Mouse (Mus musculus) embryonic facial prominence, embryonic 12.5 days (tissue): ENCODE measurements around the gene Taf5l. TPM values are rescaled to one million over a fixed set of nuclear protein-coding genes. Genes with fewer than 3 reads are reported as not detected.
A peak's percentile ranks its signal among the peaks of the same experiment; 100 is the strongest.

ENCODE experiments used
- ATAC-seq: fragments of 200-750 bp; cut with Nextera tagmentation; 2 replicates; pipeline ENCODE4 v1.8.0; 2017; ENCODE audit not compliant: insufficient number of reproducible peaks, insufficient read depth, low FRiP score, low TSS enrichment
- H3K27ac ChIP-seq: fragments of 300-500 bp; sonication (generic); 2 replicates; pipeline ENCODE4 v1.5.1; 2016; ENCODE audit warnings: mild to moderate bottlenecking
- H3K27me3 ChIP-seq: fragments of 300-500 bp; sonication (generic); 2 replicates; pipeline ENCODE4 v1.6.1; 2016; ENCODE audit warnings: mild to moderate bottlenecking, moderate library complexity
- H3K36me3 ChIP-seq: fragments of 300-500 bp; sonication (generic); 2 replicates; pipeline ENCODE4 v1.6.1; 2016; ENCODE audit warnings: mild to moderate bottlenecking
- H3K4me1 ChIP-seq: fragments of 300-500 bp; sonication (generic); 2 replicates; pipeline ENCODE4 v1.6.1; 2016
- H3K4me2 ChIP-seq: fragments of 300-500 bp; sonication (generic); replicated peaks from 2 replicates; pipeline ENCODE4 v1.6.1; 2016; ENCODE audit warnings: mild to moderate bottlenecking, moderate library complexity
- H3K4me3 ChIP-seq: fragments of 300-500 bp; sonication (generic); 2 replicates; pipeline ENCODE4 v1.5.1; 2016; ENCODE audit warnings: mild to moderate bottlenecking
- H3K9ac ChIP-seq: fragments of 300-500 bp; sonication (generic); 2 replicates; pipeline ENCODE4 v1.6.1; 2016; ENCODE audit warnings: mild to moderate bottlenecking, moderate library complexity
- H3K9me3 ChIP-seq: fragments of 300-500 bp; sonication (generic); 2 replicates; pipeline ENCODE4 v1.6.1; 2016; ENCODE audit warnings: mild to moderate bottlenecking, moderate library complexity
- WGBS: fragments of 180-500 bp; shearing (Covaris S2); methylation state at CpG from one replicate; pipeline ENCODE4 v1.1.7; 2016; 5-methylcytosine and 5-hydroxymethylcytosine counted together
- microRNA counts: library from miRNA; unstranded; fragments of <30 nt; microRNA quantifications from one replicate; lab custom pipeline; 2017
- microRNA-seq: library from miRNA; unstranded; fragments of <30 nt; microRNA quantifications from one replicate; pipeline ENCODE4, GENCODE M21; 2017
- polyA plus RNA-seq: library from polyadenylated mRNA; unstranded; fragments of >200 nt; fragmentation: Nextera tagmentation; extraction: Ambion mirVana; gene quantifications from 2 replicates; pipeline ENCODE4 v1.2.1, GENCODE M21; 2016

Gene Taf5l
- polyA plus RNA-seq, 1 experiment from 2014 or later, result 47.5 TPM

DNA sequence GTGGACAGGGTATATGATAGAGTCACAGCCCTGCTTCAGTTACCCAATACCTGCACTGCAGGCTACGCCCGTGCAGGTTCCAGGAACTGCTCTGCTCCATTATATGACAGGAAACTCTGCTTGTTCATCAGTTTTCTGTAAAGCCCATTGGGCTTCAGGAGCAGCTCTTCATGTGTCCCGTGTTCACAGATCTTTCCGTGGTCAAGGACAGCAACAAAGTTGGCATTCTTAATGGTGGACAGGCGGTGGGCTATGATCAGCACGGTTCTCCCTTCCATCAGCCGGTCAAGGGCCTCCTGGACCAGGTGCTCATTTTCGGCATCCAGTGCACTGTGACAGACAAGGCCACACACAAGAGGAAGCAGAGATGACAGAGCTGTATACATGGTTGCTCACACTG lies 67.0 kb downstream of the Taf5l start:
- 86% methylated on average over 8 of the region's 8 CpGs for WGBS
- no peaks in the 10 kb centered on the region for H3K27me3 ChIP-seq
- no peaks in the 10 kb centered on the region for H3K4me1 ChIP-seq
- no peak for ATAC-seq
- H3K4me2 ChIP-seq, result no peak overlapping the region
- no peak overlapping the region for H3K9ac ChIP-seq
- no peak overlapping the region for H3K27ac ChIP-seq
- H3K36me3 ChIP-seq, result peaks cover 28% of the 10 kb centered on the region; the same call in 1 of the 2 replicates
- no peaks in the 10 kb centered on the region for H3K9me3 ChIP-seq
- H3K4me3 ChIP-seq, result no peak overlapping the region

DNA sequence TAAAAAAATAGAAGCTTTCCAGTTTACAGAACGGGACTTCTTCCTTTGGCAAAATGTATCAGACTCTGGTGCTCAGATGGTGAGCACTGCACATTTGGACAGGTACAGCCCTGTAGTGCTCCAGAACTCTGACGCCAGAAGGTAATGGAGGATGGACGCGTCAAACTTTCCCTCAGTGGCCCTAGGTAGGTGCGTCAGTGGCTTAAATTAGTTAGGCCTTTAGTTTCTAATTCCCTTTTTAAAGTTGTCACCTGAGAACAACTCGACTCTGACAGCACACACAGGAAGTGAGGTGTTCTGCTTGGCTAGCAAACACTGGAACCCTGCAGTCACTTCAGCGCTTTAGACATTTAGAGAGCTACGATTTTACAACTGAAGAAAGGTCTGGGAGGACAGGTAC lies 67.5 kb downstream of the Taf5l start:
- Histone ChIP-seq H3K27me3 (no peaks in the 10 kb centered on the region), H3K4me1 (no peaks in the 10 kb centered on the region), H3K4me2 (no peak overlapping the region), H3K36me3 (peaks cover 27% of the 10 kb centered on the region; the same call in 1 of the 2 replicates), H3K4me3 (no peak overlapping the region), H3K9ac (no peak overlapping the region), H3K27ac (no peak overlapping the region), H3K9me3 (no peaks in the 10 kb centered on the region)
- WGBS, result 87% methylated on average over 8 of the region's 8 CpGs
- ATAC-seq, result no peak

- peaks cover 6% of the 10 kb centered on the region for H3K4me1 ChIP-seq
- H3K9me3 ChIP-seq, result no peaks in the 10 kb centered on the region
- peak overlapping the region; percentile 90 for H3K4me2 ChIP-seq
- 32% methylated on average over 10 of the region's 10 CpGs for WGBS
- H3K36me3 ChIP-seq, result peaks cover 32% of the 10 kb centered on the region
- no peak for ATAC-seq
- peak overlapping the region; percentile 85; the same call in 1 of the 2 replicates for H3K27ac ChIP-seq
- H3K4me3 ChIP-seq, result peak overlapping the region; percentile 89
- H3K9ac ChIP-seq, result peak overlapping the region; percentile 81
- H3K27me3 ChIP-seq, result no peaks in the 10 kb centered on the region
These were observed 71.0 kb downstream of the Taf5l start for GRCm38 (mm10) chr8:123950077-123950802.

- H3K9ac ChIP-seq, result peak overlapping the region; percentile 81
- H3K9me3 ChIP-seq, result no peaks in the 10 kb centered on the region
- H3K4me2 ChIP-seq, result peak overlapping the region; percentile 90
- H3K36me3 ChIP-seq, result peaks cover 30% of the 10 kb centered on the region
- H3K27ac ChIP-seq, result peak overlapping the region; percentile 85
- peak overlapping the region; percentile 89 for H3K4me3 ChIP-seq
- ATAC-seq, result 0 out of 2 replicates have a peak, but pooled peaks have one; percentile 30
- peaks cover 6% of the 10 kb centered on the region for H3K4me1 ChIP-seq
- 6% methylated on average over 10 of the region's 10 CpGs for WGBS
- H3K27me3 ChIP-seq, result no peaks in the 10 kb centered on the region
These were observed 71.6 kb downstream of the Taf5l start for GRCm38 (mm10) chr8:123949686-123949986.

DNA sequence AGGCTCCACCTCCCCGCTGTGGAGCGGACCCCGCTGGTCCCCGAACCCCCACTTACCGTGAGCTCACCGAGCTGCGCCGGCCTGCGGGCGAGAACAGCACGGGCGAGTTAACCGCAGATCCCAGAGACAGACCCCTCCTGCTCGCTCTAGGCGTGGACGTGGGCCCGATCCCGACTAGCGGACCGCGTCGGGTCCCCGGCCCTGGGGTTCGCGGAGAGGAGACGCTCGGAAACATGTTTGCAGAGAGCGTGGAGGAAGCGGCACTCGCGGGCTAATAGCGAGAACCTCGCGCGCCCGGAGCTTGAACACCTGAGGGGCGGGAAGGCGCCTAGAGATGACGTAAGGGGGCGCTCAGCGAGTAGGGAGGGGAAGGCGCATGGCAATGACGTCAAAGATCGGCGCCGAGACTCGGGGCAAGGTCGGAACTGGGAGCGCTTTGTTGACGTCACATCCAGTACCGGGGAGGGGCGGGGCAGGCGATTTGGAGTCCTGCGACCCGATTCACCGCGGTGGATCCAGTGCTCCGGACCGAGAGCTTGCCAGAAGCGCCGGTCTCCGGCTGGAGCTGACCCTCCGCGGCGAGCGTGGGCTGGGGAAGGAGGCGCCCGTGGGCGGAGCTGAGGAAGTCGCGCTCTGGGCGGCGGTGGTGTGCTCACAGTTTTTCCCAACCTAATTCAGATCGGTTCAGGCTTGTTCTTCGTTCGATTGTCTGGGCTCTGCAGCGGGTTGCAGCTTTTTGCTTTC lies 72.1 kb downstream of the Taf5l start, which contains the start of gene Nup133:
TSS of gene Nup133 (minus strand) at position 324 of the 744 bp plus-strand sequence.
- WGBS, result under 1% methylated on average over 77 of the region's 77 CpGs
- peak within 1 kb of the TSS; percentile 90 for H3K4me2 ChIP-seq

More for the DNA sequence above, 72.1 kb downstream of the Taf5l start, which contains the start of gene Nup133:
- Histone ChIP-seq H3K27ac (peak within 1 kb of the TSS; percentile 85), H3K36me3 (peaks cover 28% of the 10 kb centered on the region), H3K9me3 (no peaks in the 10 kb centered on the region), H3K4me1 (peaks cover 6% of the 10 kb centered on the region), H3K9ac (peak within 1 kb of the TSS; percentile 81), H3K4me3 (peak within 1 kb of the TSS; percentile 89), H3K27me3 (no peaks in the 10 kb centered on the region)
- ATAC-seq, result 0 out of 2 replicates have a peak, but pooled peaks have one; percentile 47

MicroRNAs within 50 kb of the gene (microRNA counts, 519-probe panel; counts per million panel counts)
- microRNA mmu-miR-1967 (lab: Ali Mortazavi, UCI), result 460 counts per million, percentile 65 among the panel's probes with 10 or more counts

Small RNA genes within 50 kb of the gene (microRNA-seq; reads per million reads assigned to microRNA genes)
- gene Mir1967, result not detected

Other genes with a start within 250 kb of the Taf5l start
- 50.3 and 55.9 TPM in 2 replicates for gene Rab4a, start 215.4 kb downstream of the Taf5l start, polyA plus RNA-seq
- 7.1 and 7.4 TPM in 2 replicates for gene Ccsap, start 161.2 kb downstream of the Taf5l start, polyA plus RNA-seq
- gene Acta1, start 126.6 kb downstream of the Taf5l start, polyA plus RNA-seq, result 53.1 and 82.4 TPM in 2 replicates
- gene Nup133, start 72.1 kb downstream of the Taf5l start, polyA plus RNA-seq, result 45.3 and 52.0 TPM in 2 replicates
- gene Abcb10, start 38.3 kb downstream of the Taf5l start, polyA plus RNA-seq, result 21.7 and 22.0 TPM in 2 replicates
- 5.2 and 6.1 TPM in 2 replicates for gene Urb2, start 111 bp upstream of the Taf5l start, polyA plus RNA-seq
- gene Galnt2, start 210.0 kb upstream of the Taf5l start, polyA plus RNA-seq, result 66.2 and 66.8 TPM in 2 replicates